Mouse (Mus musculus): ENCODE results near the gene Zfp987.
"Not testable (repeated sequence)": the region's sequence is repeated elsewhere in the genome, so short reads cannot be mapped to it uniquely, and the experiment has no call there.

The Zfp987 gene

GRCm38 (mm10) chr4:146173378-146174226, 76.5 kb downstream of the Zfp987 start:
- not testable (repeated sequence) for DNase-seq (ENCODE audit: low read depth)

Data from c-Kit-positive CD71-negative TER-119-negative erythroid progenitor cells, embryonic 14.5 days (primary cell).